Mouse (Mus musculus) thymus, adult 18-20 months (tissue): ENCODE data around the gene Olfr135.

Experiments
- DNase-seq, 2 experiments: peaks; one replicate each; pipeline ENCODE4 v3.0.0; 2022; ENCODE audit warnings: mixed read lengths in 2 of 2

The Olfr135 gene

DNA sequence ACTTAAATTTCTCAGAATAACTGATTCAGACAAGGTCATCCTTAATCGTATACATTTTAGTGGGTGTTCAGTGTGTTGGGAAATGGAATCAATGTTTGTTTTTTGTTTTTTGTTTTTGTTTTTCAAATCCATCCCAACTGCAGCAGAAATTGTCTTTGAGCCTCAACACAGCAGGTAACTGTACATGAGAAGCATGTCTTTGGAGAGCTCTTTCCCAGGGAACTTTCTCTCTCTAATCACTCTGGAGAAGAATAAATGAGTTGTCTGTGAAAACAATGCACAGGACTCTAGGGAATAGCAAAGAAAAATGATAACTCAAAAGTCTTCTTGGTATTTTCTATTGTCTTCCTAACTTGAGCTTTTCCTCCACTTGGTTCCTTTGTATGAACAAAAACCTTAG is at the start of gene Olfr135:
Gene Olfr135, plus strand, starts transcription at position 301 of the 400 bp plus-strand sequence.
- DNase-seq: no peak

DNA sequence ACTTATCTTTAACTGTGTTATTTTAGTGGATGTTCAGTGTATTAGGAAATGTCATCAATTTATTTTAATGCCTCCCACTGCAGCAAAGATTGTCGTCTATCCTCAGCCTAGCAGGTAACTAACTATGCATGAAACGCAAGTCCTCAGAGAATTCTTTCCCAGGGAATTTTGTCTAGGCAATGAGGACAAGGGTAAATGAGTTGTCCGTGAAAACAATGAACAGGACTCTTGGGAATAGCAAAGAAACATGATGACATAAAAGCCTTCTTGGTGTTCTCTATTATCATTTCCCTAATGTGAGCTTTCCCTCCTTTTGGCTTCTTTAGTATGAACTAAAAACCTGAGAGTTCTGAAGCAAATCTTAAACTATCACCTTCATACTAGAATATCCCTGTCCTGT is 33.0 kb upstream of the Olfr135 start, which contains the start of gene Olfr134:
Gene Olfr134, plus strand, starts transcription at position 301 of the 400 bp plus-strand sequence.
- DNase-seq: no peak
